In the genomic region with DNA sequence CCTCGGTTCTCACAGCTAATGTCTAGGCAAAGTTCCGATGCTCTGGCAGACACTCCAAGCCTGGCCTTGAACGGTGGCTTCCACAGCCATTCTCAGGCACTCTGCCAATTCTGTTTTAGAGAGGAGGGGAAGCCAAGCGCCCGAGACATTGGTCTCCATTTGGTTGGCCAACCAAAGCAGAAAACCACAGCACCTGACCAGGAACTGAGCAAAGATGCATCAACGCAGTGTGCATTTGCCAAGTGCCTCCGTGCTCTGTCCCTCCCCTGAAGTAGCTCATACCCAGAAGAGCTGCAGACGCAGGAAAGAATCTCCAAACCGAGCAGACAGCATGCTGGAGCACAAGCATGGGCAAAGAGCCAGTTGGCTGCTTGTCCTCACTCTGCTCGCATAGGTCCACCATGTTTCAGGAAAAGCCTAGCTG, we compare ENCODE assay signal across 8 mouse cellular contexts. TPM values are rescaled to one million over a fixed set of nuclear protein-coding genes. Genes with fewer than 3 reads are reported as not detected.
DNase-seq lines count a peak whose midpoint lies in the region; ATAC-seq lines count a peak whose summit lies in the region.

No protein-coding gene starts in this region.

- no peak overlapping the region for H3K9ac ChIP-seq in hindbrain, embryonic 14.5 days
- H3K9ac ChIP-seq in heart, embryonic 14.5 days (ENCODE audit: low read length) = no peak overlapping the region

- H3K36me3 ChIP-seq in hindbrain, embryonic 14.5 days (replicated peaks; ENCODE audit: control insufficient read depth, insufficient read depth) = no peaks in the 10 kb centered on the region
- no peaks in the 10 kb centered on the region for H3K36me3 ChIP-seq in hindbrain, embryonic 10.5 days
- no peaks in the 10 kb centered on the region for H3K36me3 ChIP-seq in heart, embryonic 14.5 days (ENCODE audit: control insufficient read depth, insufficient read depth, low read length)

- no peak overlapping the region for H3K4me3 ChIP-seq in hindbrain, embryonic 14.5 days (replicated peaks; ENCODE audit: low read length)
- no peak overlapping the region for H3K4me3 ChIP-seq in hindbrain, embryonic 10.5 days
- no peak overlapping the region for H3K4me3 ChIP-seq in heart, embryonic 14.5 days (ENCODE audit: control insufficient read depth in 1 of 2, insufficient read depth in 1 of 2, low read depth in 1 of 2, low read length in 2 of 2)

- H3K9me3 ChIP-seq in hindbrain, embryonic 14.5 days (ENCODE audit: control insufficient read depth, low read length) = no peaks in the 10 kb centered on the region
- no peaks in the 10 kb centered on the region for H3K9me3 ChIP-seq in hindbrain, embryonic 10.5 days
- H3K9me3 ChIP-seq in heart, embryonic 14.5 days (ENCODE audit: control insufficient read depth, low read length) = no peaks in the 10 kb centered on the region

- WGBS in hindbrain, embryonic 14.5 days = 63% methylated on average over 10 of the region's 10 CpGs
- WGBS in hindbrain, embryonic 10.5 days = 88% methylated on average over 10 of the region's 10 CpGs
- 34% methylated on average over 10 of the region's 10 CpGs for WGBS in heart, embryonic 14.5 days

- H3K4me2 ChIP-seq in hindbrain, embryonic 14.5 days (replicated peaks) = no peak overlapping the region
- H3K4me2 ChIP-seq in heart, embryonic 14.5 days (ENCODE audit: low read length) = peak overlapping the region; percentile 14; the same call in 1 of the 2 replicates

- peaks cover 10% of the 10 kb centered on the region; the same call in 1 of the 2 replicates for H3K4me1 ChIP-seq in hindbrain, embryonic 14.5 days (replicated peaks; ENCODE audit: control insufficient read depth, insufficient read depth, low read length)
- peaks cover 30% of the 10 kb centered on the region for H3K4me1 ChIP-seq in hindbrain, embryonic 10.5 days (replicated peaks)
- H3K4me1 ChIP-seq in heart, embryonic 14.5 days (ENCODE audit: control insufficient read depth in 2 of 2, insufficient read depth in 2 of 2, low read length in 2 of 2) = peaks cover 8 to 17% of the 10 kb centered on the region in 2 experiments; a peak in 3 of 4 replicates

- H3K27me3 ChIP-seq in hindbrain, embryonic 14.5 days (ENCODE audit: control insufficient read depth, insufficient read depth, low read length) = peaks cover 23% of the 10 kb centered on the region
- peaks cover 34% of the 10 kb centered on the region for H3K27me3 ChIP-seq in hindbrain, embryonic 10.5 days (ENCODE audit: insufficient read depth, poor library complexity, severe bottlenecking)
- peaks cover 24% of the 10 kb centered on the region for H3K27me3 ChIP-seq in heart, embryonic 14.5 days (ENCODE audit: control insufficient read depth, insufficient read depth, low read length)

- peak; percentile 66 for DNase-seq in hindbrain, embryonic 14.5 days (ENCODE audit: low spot score)
- DNase-seq in hindbrain, embryonic 10.5 days (ENCODE audit: low spot score) = no peak
- peak; percentile 98 for DNase-seq in 416B (ENCODE audit: low read depth)
- peak; percentile 70 for DNase-seq in adrenal gland, postnatal 14 days
- DNase-seq in spleen, postnatal 4 days (ENCODE audit: low spot score in 2 of 2) = no peak
- DNase-seq in thymus, postnatal 10 days (ENCODE audit: low spot score in 2 of 2) = no peak

- H3K27ac ChIP-seq in hindbrain, embryonic 14.5 days = no peak overlapping the region
- H3K27ac ChIP-seq in hindbrain, embryonic 10.5 days = no peak overlapping the region
- H3K27ac ChIP-seq in heart, embryonic 14.5 days (replicated peaks in 1 of 2; ENCODE audit: control insufficient read depth in 1 of 2, insufficient read depth in 1 of 2, low read depth in 2 of 2, low read length in 2 of 2) = no peak overlapping the region

- ATAC-seq in hindbrain, embryonic 14.5 days (ENCODE audit: low FRiP score) = no peak
- 0 out of 2 replicates have a peak, but pooled peaks have one; percentile 62 for ATAC-seq in heart, embryonic 14.5 days (ENCODE audit: insufficient number of reproducible peaks, insufficient read depth, low FRiP score, low read depth)
- peak; percentile 57 for ATAC-seq in megakaryocyte progenitor cell, adult 5-6 weeks (replicated peaks; ENCODE audit: poor library complexity)

RNA-seq across cellular contexts. Expression of a gene that starts 4.6 kb away (rescaled TPM):
- polyA plus RNA-seq in hindbrain, embryonic 14.5 days (2014; fragmentation: Nextera tagmentation; extraction: Ambion mirVana) = 3.5 and 5.9 TPM in 2 replicates
- 0.80 and 1.5 TPM in 2 replicates for polyA plus RNA-seq in hindbrain, embryonic 10.5 days (2016; fragmentation: Nextera tagmentation; extraction: Ambion mirVana)
- 0.60 TPM in 1 of 2 replicates, not detected in the other for total RNA-seq in adrenal gland, postnatal 14 days (2021)
- 0.22 and 0.53 TPM in 2 replicates for polyA plus RNA-seq in heart, embryonic 14.5 days (2014; fragmentation: Nextera tagmentation; extraction: Ambion mirVana)
- not detected in 2 replicates for total RNA-seq in megakaryocyte progenitor cell, adult 5-6 weeks (2015)
- not detected in 2 replicates for total RNA-seq in megakaryocyte progenitor cell, adult 5-6 weeks (2017)

RNA-seq across cellular contexts. Expression of a gene that starts 43.7 kb away (rescaled TPM):
- polyA plus RNA-seq in hindbrain, embryonic 14.5 days (2014; fragmentation: Nextera tagmentation; extraction: Ambion mirVana) = 228 and 237 TPM in 2 replicates
- 467 and 523 TPM in 2 replicates for polyA plus RNA-seq in hindbrain, embryonic 10.5 days (2016; fragmentation: Nextera tagmentation; extraction: Ambion mirVana)
- 50.4 and 63.7 TPM in 2 replicates for total RNA-seq in adrenal gland, postnatal 14 days (2021)
- polyA plus RNA-seq in heart, embryonic 14.5 days (2014; fragmentation: Nextera tagmentation; extraction: Ambion mirVana) = 152 and 172 TPM in 2 replicates
- total RNA-seq in megakaryocyte progenitor cell, adult 5-6 weeks (2015) = 117 TPM in 2 replicates
- total RNA-seq in megakaryocyte progenitor cell, adult 5-6 weeks (2017) = 96.3 and 127 TPM in 2 replicates

RNA-seq across cellular contexts. Expression of a gene that starts 44.1 kb away (rescaled TPM):
- polyA plus RNA-seq in hindbrain, embryonic 14.5 days (2014; fragmentation: Nextera tagmentation; extraction: Ambion mirVana) = 27.2 and 32.1 TPM in 2 replicates
- polyA plus RNA-seq in hindbrain, embryonic 10.5 days (2016; fragmentation: Nextera tagmentation; extraction: Ambion mirVana) = 24.4 and 26.0 TPM in 2 replicates
- total RNA-seq in adrenal gland, postnatal 14 days (2021) = 37.6 and 37.9 TPM in 2 replicates
- 19.4 and 21.7 TPM in 2 replicates for polyA plus RNA-seq in heart, embryonic 14.5 days (2014; fragmentation: Nextera tagmentation; extraction: Ambion mirVana)
- total RNA-seq in megakaryocyte progenitor cell, adult 5-6 weeks (2015) = 26.4 and 26.5 TPM in 2 replicates
- total RNA-seq in megakaryocyte progenitor cell, adult 5-6 weeks (2017) = 11.5 and 14.6 TPM in 2 replicates

Comparison
In these comparisons a context has a peak if more than half of its experiments do, and no peak if none do; other contexts are left out.
1. DNase-seq: peak in hindbrain, embryonic 14.5 days (single experiment), 416B (single experiment) and adrenal gland, postnatal 14 days (single experiment); none in hindbrain, embryonic 10.5 days (single experiment), spleen, postnatal 4 days (0 of 2) and thymus, postnatal 10 days (0 of 2).